Mouse (Mus musculus) brain, adult 10 weeks (tissue): ENCODE measurements around the gene Zfp942. TPM values are rescaled to one million over a fixed set of nuclear protein-coding genes. Genes with fewer than 3 reads are reported as not detected.

Source experiments
- polyA plus RNA-seq: library from polyadenylated mRNA; stranded (reverse); fragments of 350-450 nt; fragmentation: Illumina TruSeq; extraction: RNeasy Lipid Tissue Mini Kit (QIAGEN cat#74804); gene quantifications from one replicate; pipeline ENCODE4 v1.2.3, GENCODE M21; 2015; ENCODE audit warnings: low read depth, low replicate concordance

The Zfp942 gene
- 16.8 TPM for polyA plus RNA-seq

DNA sequence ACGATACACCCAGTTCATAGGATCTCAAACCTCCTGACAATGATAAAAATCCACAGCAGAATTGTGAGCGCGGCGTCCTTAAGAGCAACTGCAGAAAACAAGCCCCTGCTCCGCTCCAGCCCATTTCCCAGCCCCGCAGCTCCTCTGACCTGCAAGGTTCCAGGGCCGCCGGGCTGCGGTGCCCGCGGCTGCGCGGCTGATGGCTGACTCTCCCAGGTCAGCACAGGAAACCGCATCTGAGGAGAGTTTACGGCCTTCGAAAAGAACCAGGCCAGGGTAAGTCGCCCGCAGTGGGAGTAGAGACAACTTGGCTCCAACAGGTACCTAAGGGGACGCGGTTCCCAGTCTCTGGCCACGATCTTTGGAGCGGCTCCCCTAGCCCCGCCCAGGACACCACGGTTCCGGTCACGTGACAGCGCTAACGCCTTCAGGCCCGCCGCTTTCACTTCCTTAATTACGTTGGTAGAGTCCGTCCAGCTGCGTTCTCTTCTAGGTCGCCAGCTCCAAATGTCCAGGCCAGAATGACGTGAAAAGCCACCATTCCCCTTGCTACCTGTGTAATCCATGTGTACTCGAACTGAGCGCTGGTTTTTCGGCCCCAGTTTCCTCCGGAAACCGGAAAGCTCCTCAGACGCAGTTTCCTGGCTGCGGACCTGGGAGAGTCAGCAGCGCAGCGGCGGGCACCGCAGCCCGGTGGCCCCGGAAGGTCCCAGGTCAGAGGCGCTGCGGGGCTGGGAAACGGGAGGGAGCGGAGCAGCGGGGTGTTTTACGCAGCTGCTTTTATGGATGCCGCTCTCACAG is at the start of gene Zfp942, which contains the start of gene Zfp943:
TSS of gene Zfp942 (minus strand) at position 358 of the 801 bp plus-strand sequence.
TSS of gene Zfp943 (plus strand) at position 446 of the 801 bp plus-strand sequence.

DNA sequence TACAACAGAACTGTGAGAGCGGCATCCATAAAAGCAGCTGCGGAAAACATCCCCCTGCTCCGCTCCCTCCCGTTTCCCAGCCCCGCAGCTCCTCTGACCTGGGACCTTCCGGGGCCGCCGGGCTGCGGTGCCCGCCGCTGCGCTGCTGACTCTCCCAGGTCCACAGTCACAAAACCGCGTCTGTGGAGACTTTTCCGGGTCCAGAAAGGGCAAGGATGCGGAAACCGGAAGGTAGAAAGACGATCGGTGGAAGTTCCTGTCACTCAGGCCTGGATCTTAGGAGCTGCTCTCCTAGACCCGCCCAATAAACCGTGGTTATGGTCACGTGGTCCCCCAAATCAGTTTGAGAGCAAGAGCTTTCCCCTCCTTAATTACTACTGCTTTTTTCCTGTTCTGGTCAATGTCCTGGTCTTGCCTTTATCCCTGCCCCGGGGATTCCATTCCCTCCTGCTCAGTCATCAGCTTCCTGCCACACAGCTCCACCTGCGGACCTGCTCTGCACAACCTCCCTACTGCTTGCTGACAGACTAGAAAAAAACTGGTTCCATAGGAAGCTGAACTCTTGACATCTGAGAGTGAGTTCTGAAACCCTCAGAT is 52.7 kb downstream of the Zfp942 start, which contains the start of gene Zfp995:
TSS of gene Zfp995 (minus strand) at position 471 of the 597 bp plus-strand sequence.

Other genes with a start within 250 kb of the Zfp942 start
- 2.7 TPM for gene Zfp229, start 231.7 kb downstream of the Zfp942 start, polyA plus RNA-seq
- 0.57 TPM for gene Zfp820, start 116.7 kb downstream of the Zfp942 start, polyA plus RNA-seq
- gene Zfp995, start 52.5 kb downstream of the Zfp942 start, polyA plus RNA-seq = 6.5 TPM
- 28.5 TPM for gene Zfp943, start 88 bp upstream of the Zfp942 start, polyA plus RNA-seq
- 0.70 TPM for gene Zfp947, start 203.7 kb upstream of the Zfp942 start, polyA plus RNA-seq